Mouse (Mus musculus): Measurements from ENCODE around the gene Atg7. TPM values are rescaled to one million over a fixed set of nuclear protein-coding genes. Genes with fewer than 3 reads are reported as not detected.

The Atg7 gene
- polyA plus RNA-seq, 1 experiment from 2014 or later, result 18.4 TPM

- Histone ChIP-seq H3K4me1 (ENCODE audit: control insufficient read depth, insufficient read depth, low read length) (peaks cover 10% of the 10 kb centered on the region), H3K9ac (replicated peaks; ENCODE audit: low read length) (no peak overlapping the region)
Measured at GRCm38 (mm10) chr6:114846153-114846772, 203.4 kb downstream of the Atg7 start.

GRCm38 (mm10) chr6:114847582-114848174, 204.8 kb downstream of the Atg7 start:
- H3K27ac ChIP-seq (replicated peaks; ENCODE audit: low read depth, low read length), result no peak overlapping the region
- H3K9me3 ChIP-seq (ENCODE audit: control insufficient read depth, low read length), result no peaks in the 10 kb centered on the region
- no peak for DNase-seq
- ATAC-seq (ENCODE audit: low FRiP score, low TSS enrichment), result no peak
- no peak overlapping the region for H3K4me2 ChIP-seq (ENCODE audit: low read length)
- H3K9ac ChIP-seq (replicated peaks; ENCODE audit: low read length), result no peak overlapping the region
- H3K36me3 ChIP-seq (ENCODE audit: control insufficient read depth, insufficient read depth, low read length), result no peaks in the 10 kb centered on the region
- no peaks in the 10 kb centered on the region for H3K27me3 ChIP-seq (ENCODE audit: control insufficient read depth, insufficient read depth, low read length)
- WGBS, result 81% methylated on average over 12 of the region's 12 CpGs
- no peak overlapping the region for H3K4me3 ChIP-seq (replicated peaks; ENCODE audit: low read depth, low read length)
- peaks cover 21% of the 10 kb centered on the region for H3K4me1 ChIP-seq (ENCODE audit: control insufficient read depth, insufficient read depth, low read length)

More at GRCm38 (mm10) chr6:114846153-114846772, 203.4 kb downstream of the Atg7 start:
- Histone ChIP-seq H3K36me3 (ENCODE audit: control insufficient read depth, insufficient read depth, low read length) (no peaks in the 10 kb centered on the region), H3K4me2 (ENCODE audit: low read length) (no peak overlapping the region), H3K4me3 (replicated peaks; ENCODE audit: low read depth, low read length) (no peak overlapping the region), H3K9me3 (ENCODE audit: control insufficient read depth, low read length) (no peaks in the 10 kb centered on the region), H3K27me3 (ENCODE audit: control insufficient read depth, insufficient read depth, low read length) (no peaks in the 10 kb centered on the region), H3K27ac (replicated peaks; ENCODE audit: low read depth, low read length) (peak overlapping the region; percentile 33)
- ATAC-seq (ENCODE audit: low FRiP score, low TSS enrichment), result peak; percentile 41; the same call in 1 of the 2 replicates
- WGBS, result 24% methylated on average over 4 of the region's 4 CpGs
- DNase-seq, result peak; percentile 50

GRCm38 (mm10) chr6:114848761-114849160, 205.9 kb downstream of the Atg7 start:
- 70% methylated on average over 7 of the region's 7 CpGs for WGBS
- DNase-seq, result no peak
- H3K4me3 ChIP-seq (replicated peaks; ENCODE audit: low read depth, low read length), result no peak overlapping the region
- H3K36me3 ChIP-seq (ENCODE audit: control insufficient read depth, insufficient read depth, low read length), result no peaks in the 10 kb centered on the region
- no peak for ATAC-seq (ENCODE audit: low FRiP score, low TSS enrichment)
- H3K9ac ChIP-seq (replicated peaks; ENCODE audit: low read length), result no peak overlapping the region
- no peak overlapping the region for H3K27ac ChIP-seq (replicated peaks; ENCODE audit: low read depth, low read length)
- peaks cover 26% of the 10 kb centered on the region for H3K4me1 ChIP-seq (ENCODE audit: control insufficient read depth, insufficient read depth, low read length)
- no peaks in the 10 kb centered on the region for H3K27me3 ChIP-seq (ENCODE audit: control insufficient read depth, insufficient read depth, low read length)
- no peak overlapping the region for H3K4me2 ChIP-seq (ENCODE audit: low read length)
- no peaks in the 10 kb centered on the region for H3K9me3 ChIP-seq (ENCODE audit: control insufficient read depth, low read length)

GRCm38 (mm10) chr6:114849787-114850186, 206.9 kb downstream of the Atg7 start:
- Histone ChIP-seq H3K27me3 (ENCODE audit: control insufficient read depth, insufficient read depth, low read length) (no peaks in the 10 kb centered on the region), H3K4me1 (ENCODE audit: control insufficient read depth, insufficient read depth, low read length) (peaks cover 26% of the 10 kb centered on the region), H3K36me3 (ENCODE audit: control insufficient read depth, insufficient read depth, low read length) (no peaks in the 10 kb centered on the region), H3K9me3 (ENCODE audit: control insufficient read depth, low read length) (no peaks in the 10 kb centered on the region), H3K27ac (replicated peaks; ENCODE audit: low read depth, low read length) (no peak overlapping the region), H3K4me2 (ENCODE audit: low read length) (no peak overlapping the region), H3K9ac (replicated peaks; ENCODE audit: low read length) (no peak overlapping the region), H3K4me3 (replicated peaks; ENCODE audit: low read depth, low read length) (no peak overlapping the region)
- 91% methylated on average over 8 of the region's 8 CpGs for WGBS
- ATAC-seq (ENCODE audit: low FRiP score, low TSS enrichment) (no peak), DNase-seq (no peak)

- peaks cover 28% of the 10 kb centered on the region for H3K4me1 ChIP-seq (ENCODE audit: control insufficient read depth, insufficient read depth, low read length)
- ATAC-seq (ENCODE audit: low FRiP score, low TSS enrichment) (no peak), DNase-seq (peak; percentile 32)
- H3K4me2 ChIP-seq (ENCODE audit: low read length), result no peak overlapping the region
- H3K9ac ChIP-seq (replicated peaks; ENCODE audit: low read length), result no peak overlapping the region
- no peaks in the 10 kb centered on the region for H3K27me3 ChIP-seq (ENCODE audit: control insufficient read depth, insufficient read depth, low read length)
- H3K27ac ChIP-seq (replicated peaks; ENCODE audit: low read depth, low read length), result no peak overlapping the region
- H3K36me3 ChIP-seq (ENCODE audit: control insufficient read depth, insufficient read depth, low read length), result no peaks in the 10 kb centered on the region
- H3K9me3 ChIP-seq (ENCODE audit: control insufficient read depth, low read length), result no peaks in the 10 kb centered on the region
- 22% methylated on average over 7 of the region's 7 CpGs for WGBS
- H3K4me3 ChIP-seq (replicated peaks; ENCODE audit: low read depth, low read length), result no peak overlapping the region
Measured at GRCm38 (mm10) chr6:114851688-114852087, 208.8 kb downstream of the Atg7 start.

- no peaks in the 10 kb centered on the region for H3K36me3 ChIP-seq (ENCODE audit: control insufficient read depth, insufficient read depth, low read length)
- WGBS, result 23% methylated on average over 3 of the region's 3 CpGs
- no peak overlapping the region for H3K4me3 ChIP-seq (replicated peaks; ENCODE audit: low read depth, low read length)
- H3K4me2 ChIP-seq (ENCODE audit: low read length), result no peak overlapping the region
- DNase-seq, result peak; percentile 52
- 0 out of 2 replicates have a peak overlapping the region, but pooled peaks have one; percentile 28 for H3K27ac ChIP-seq (replicated peaks; ENCODE audit: low read depth, low read length)
- H3K4me1 ChIP-seq (ENCODE audit: control insufficient read depth, insufficient read depth, low read length), result peaks cover 28% of the 10 kb centered on the region
- H3K9me3 ChIP-seq (ENCODE audit: control insufficient read depth, low read length), result no peaks in the 10 kb centered on the region
- H3K9ac ChIP-seq (replicated peaks; ENCODE audit: low read length), result peak overlapping the region; percentile 0; the same call in 1 of the 2 replicates
- ATAC-seq (ENCODE audit: low FRiP score, low TSS enrichment), result no peak
- H3K27me3 ChIP-seq (ENCODE audit: control insufficient read depth, insufficient read depth, low read length), result no peaks in the 10 kb centered on the region
Measured at GRCm38 (mm10) chr6:114852739-114853138, 209.8 kb downstream of the Atg7 start.

- peaks cover 12% of the 10 kb centered on the region; the same call in 1 of the 2 replicates for H3K36me3 ChIP-seq (ENCODE audit: control insufficient read depth, insufficient read depth, low read length)
- H3K4me3 ChIP-seq (replicated peaks; ENCODE audit: low read depth, low read length), result no peak overlapping the region
- no peak overlapping the region for H3K4me2 ChIP-seq (ENCODE audit: low read length)
- H3K4me1 ChIP-seq (ENCODE audit: control insufficient read depth, insufficient read depth, low read length), result peaks cover 30% of the 10 kb centered on the region
- ATAC-seq (ENCODE audit: low FRiP score, low TSS enrichment) (no peak), DNase-seq (no peak)
- no peaks in the 10 kb centered on the region for H3K9me3 ChIP-seq (ENCODE audit: control insufficient read depth, low read length)
- 64% methylated on average over 2 of the region's 2 CpGs for WGBS
- no peak overlapping the region for H3K27ac ChIP-seq (replicated peaks; ENCODE audit: low read depth, low read length)
- H3K27me3 ChIP-seq (ENCODE audit: control insufficient read depth, insufficient read depth, low read length), result no peaks in the 10 kb centered on the region
- no peak overlapping the region for H3K9ac ChIP-seq (replicated peaks; ENCODE audit: low read length)
Measured at GRCm38 (mm10) chr6:114854368-114854767, 211.5 kb downstream of the Atg7 start.

GRCm38 (mm10) chr6:114855644-114856043, 212.7 kb downstream of the Atg7 start:
- ATAC-seq (ENCODE audit: low FRiP score, low TSS enrichment) (no peak), DNase-seq (no peak)
- H3K4me2 ChIP-seq (ENCODE audit: low read length), result no peak overlapping the region
- WGBS, result 77% methylated on average over 3 of the region's 3 CpGs
- H3K9me3 ChIP-seq (ENCODE audit: control insufficient read depth, low read length), result no peaks in the 10 kb centered on the region
- no peak overlapping the region for H3K4me3 ChIP-seq (replicated peaks; ENCODE audit: low read depth, low read length)
- H3K27ac ChIP-seq (replicated peaks; ENCODE audit: low read depth, low read length), result no peak overlapping the region
- H3K9ac ChIP-seq (replicated peaks; ENCODE audit: low read length), result no peak overlapping the region
- no peaks in the 10 kb centered on the region for H3K27me3 ChIP-seq (ENCODE audit: control insufficient read depth, insufficient read depth, low read length)
- H3K36me3 ChIP-seq (ENCODE audit: control insufficient read depth, insufficient read depth, low read length), result peaks cover 21% of the 10 kb centered on the region; the same call in 1 of the 2 replicates
- peaks cover 30% of the 10 kb centered on the region for H3K4me1 ChIP-seq (ENCODE audit: control insufficient read depth, insufficient read depth, low read length)

- H3K4me2 ChIP-seq (ENCODE audit: low read length), result no peak overlapping the region
- peaks cover 30% of the 10 kb centered on the region for H3K36me3 ChIP-seq (ENCODE audit: control insufficient read depth, insufficient read depth, low read length)
- H3K27ac ChIP-seq (replicated peaks; ENCODE audit: low read depth, low read length), result no peak overlapping the region
- no peak overlapping the region for H3K4me3 ChIP-seq (replicated peaks; ENCODE audit: low read depth, low read length)
- H3K4me1 ChIP-seq (ENCODE audit: control insufficient read depth, insufficient read depth, low read length), result peaks cover 26% of the 10 kb centered on the region
- no peak overlapping the region for H3K9ac ChIP-seq (replicated peaks; ENCODE audit: low read length)
- WGBS, result 98% methylated on average over 4 of the region's 4 CpGs
- no peaks in the 10 kb centered on the region for H3K9me3 ChIP-seq (ENCODE audit: control insufficient read depth, low read length)
- no peaks in the 10 kb centered on the region for H3K27me3 ChIP-seq (ENCODE audit: control insufficient read depth, insufficient read depth, low read length)
- no peak for ATAC-seq (ENCODE audit: low FRiP score, low TSS enrichment)
- DNase-seq, result no peak
Measured at GRCm38 (mm10) chr6:114856501-114856900, 213.6 kb downstream of the Atg7 start.

Measured in midbrain, embryonic 14.5 days (tissue).